Mouse (Mus musculus) layer of hippocampus, adult 8-10 months (tissue): Measurements from ENCODE around the gene Gpx1. TPM values are rescaled to one million over a fixed set of nuclear protein-coding genes. Genes with fewer than 3 reads are reported as not detected.
"Not testable (repeated sequence)": the region's sequence is repeated elsewhere in the genome, so short reads cannot be mapped to it uniquely, and the experiment has no call there.

Experiments
- DNase-seq, 2 experiments: peaks; one replicate each; pipeline ENCODE4 v3.0.0; 2022; ENCODE audit warnings: low spot score in 2 of 2
- total RNA-seq, 4 experiments: library from RNA; stranded (reverse); gene quantifications; 2 replicates each; pipeline ENCODE4 v1.2.4; 2022

The Gpx1 gene
- 100 to 1,000 TPM in 1 of 4 experiments, 10 to 100 TPM in 3; 57.7 to 113 (median 78.2) TPM for total RNA-seq

- DNase-seq, result peak; percentile 78 to 81
Observed at GRCm38 (mm10) chr9:108338886-108339781, at the start of gene Gpx1. Gpx1 (plus strand) TSS chr9:108338903.

GRCm38 (mm10) chr9:108289347-108289746 lies 49.4 kb upstream of the Gpx1 start:
- DNase-seq, result no peak

- DNase-seq, result peak; percentile 94 to 97
Observed at GRCm38 (mm10) chr9:108290016-108290750, 48.5 kb upstream of the Gpx1 start, which contains the start of gene Nicn1. Nicn1 (plus strand) TSS chr9:108290429.

DNA sequence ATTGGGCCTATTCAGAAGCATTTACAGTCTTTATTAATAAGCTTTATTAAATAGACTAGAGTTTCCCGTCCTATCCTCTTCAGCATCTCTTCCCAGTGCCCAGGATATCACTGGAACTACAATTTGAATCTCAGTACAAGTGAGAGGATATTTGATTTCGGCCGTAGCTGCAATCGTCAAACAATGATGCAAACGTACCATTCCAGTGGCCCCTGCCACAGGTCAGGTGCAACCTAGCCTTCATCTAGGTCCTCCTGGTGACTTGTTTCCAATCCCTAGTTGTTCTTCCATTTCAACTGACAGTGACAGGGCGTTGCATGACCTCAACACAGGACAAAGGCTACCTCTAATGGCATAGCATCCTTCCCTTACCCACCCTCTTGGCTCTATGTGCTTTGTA lies 47.9 kb upstream of the Gpx1 start:
- DNase-seq, result no peak

- DNase-seq, result no peak
Observed at GRCm38 (mm10) chr9:108296453-108297355, 42.0 kb upstream of the Gpx1 start, which contains the start of gene Amt. Amt (plus strand) TSS chr9:108296853.

DNA sequence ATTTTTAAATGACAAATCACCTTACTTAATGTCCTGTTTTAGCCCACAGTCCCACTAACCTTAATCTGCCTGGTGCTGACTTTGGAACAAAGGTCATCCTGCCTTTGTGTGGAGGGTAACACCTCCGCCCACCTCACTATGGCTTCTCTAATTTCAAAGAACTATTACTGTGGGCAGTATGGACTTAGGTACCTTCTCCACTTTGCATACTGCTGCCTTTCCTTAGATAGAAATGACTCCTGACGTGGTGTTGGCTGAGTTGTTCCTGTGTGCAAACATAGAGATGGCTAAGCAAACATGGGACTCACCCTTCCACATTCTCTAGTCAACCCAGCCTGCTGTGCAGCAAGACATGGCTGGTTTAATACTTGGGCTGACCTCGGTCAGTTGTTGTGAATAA lies 36.9 kb upstream of the Gpx1 start:
- no peak for DNase-seq

DNA sequence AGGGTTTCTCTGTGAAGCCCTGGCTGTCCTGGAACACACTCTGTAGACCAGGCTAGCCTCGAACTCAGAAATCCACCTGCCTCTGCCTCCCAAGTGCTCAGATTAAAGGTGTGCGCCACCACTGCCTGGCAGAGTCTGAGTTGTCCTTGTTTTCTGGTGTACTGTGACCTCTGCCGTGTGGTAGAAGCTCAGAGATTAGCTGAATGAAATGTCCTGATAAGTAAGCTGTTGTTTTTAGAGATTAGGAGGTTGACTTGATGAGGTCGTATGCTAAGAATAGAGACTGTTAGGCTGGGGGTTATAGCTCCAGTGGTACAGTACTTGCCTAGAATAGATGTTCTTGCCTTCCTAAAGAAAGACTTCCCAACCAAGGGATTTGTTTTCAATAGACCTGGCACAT lies 34.0 kb upstream of the Gpx1 start:
- DNase-seq, result no peak

DNA sequence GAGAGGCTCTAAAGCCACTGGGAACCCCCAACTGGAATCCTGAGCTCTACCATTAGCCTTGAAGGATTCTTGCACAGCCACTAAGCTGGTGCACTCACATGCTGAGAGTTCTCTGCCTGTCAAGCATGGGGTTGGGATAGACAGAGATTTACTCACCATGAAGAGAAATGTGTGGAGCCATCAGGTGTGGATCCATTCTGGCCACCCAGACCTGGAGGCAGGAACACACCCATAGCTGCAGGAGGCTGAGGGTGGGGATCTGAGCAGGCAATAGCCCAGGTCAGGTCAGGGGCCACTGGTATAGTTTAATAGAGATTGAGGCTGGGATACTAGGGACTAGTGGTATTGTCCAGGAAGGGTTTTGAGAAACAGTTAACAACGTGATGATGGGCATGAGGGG lies 33.5 kb upstream of the Gpx1 start:
- DNase-seq, result no peak

DNA sequence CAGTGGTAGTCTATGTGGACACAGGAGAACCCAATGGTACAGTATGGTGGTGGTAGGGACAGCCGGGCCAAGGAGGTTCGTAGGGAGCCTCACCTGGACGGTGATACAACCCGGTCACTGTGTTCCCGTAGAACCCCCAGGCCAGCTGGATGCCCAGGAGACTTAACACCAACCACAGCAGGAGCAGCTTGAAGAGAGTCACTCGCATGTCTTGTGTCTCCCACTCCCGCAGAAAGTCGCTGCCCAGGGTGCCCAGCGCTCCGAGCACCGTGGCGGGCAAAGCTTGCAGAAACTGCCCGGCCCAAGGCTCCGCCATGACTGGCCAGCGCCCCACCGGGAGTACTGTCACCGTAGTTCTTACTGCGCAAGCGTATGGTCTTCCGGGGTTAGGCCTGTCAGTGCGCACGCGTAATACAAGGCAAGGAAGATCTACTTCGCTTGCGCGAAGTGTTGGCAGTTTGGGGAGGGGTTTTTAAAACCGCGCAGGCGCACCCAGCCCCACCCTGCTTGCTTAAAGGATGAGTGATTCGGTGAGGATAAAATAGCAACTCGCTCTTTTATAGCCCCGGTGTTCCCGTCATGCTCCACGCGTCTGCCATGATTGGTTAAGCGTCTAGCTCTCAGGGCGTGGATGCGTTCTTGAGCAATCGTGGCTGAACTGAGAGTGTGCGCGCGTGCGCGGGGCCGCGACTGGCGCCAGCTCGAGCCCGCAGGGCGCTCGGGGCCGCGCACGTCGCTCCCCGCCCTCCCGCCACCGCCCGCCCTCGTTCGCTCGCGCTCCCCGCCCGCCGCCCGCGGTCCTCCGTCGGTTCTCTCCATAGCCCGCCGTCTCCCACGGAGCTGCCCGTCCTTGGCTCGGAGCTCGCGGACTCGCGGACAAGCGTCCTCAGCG lies 32.8 kb upstream of the Gpx1 start, which contains the start of the genes Rhoa and Tcta:
TSS of gene Rhoa (plus strand) at position 501 of the 892 bp plus-strand sequence.
TSS of gene Tcta (minus strand) at position 532 of the 892 bp plus-strand sequence.
- peak; percentile 99 to 100 for DNase-seq

- no peak for DNase-seq
Observed at GRCm38 (mm10) chr9:108306571-108306980, 32.1 kb upstream of the Gpx1 start.

- DNase-seq, result no peak
Observed at GRCm38 (mm10) chr9:108307021-108307807, 31.5 kb upstream of the Gpx1 start.

- DNase-seq, result no peak
Observed at GRCm38 (mm10) chr9:108308141-108308540, 30.6 kb upstream of the Gpx1 start.

- no peak for DNase-seq
Observed at GRCm38 (mm10) chr9:108317572-108317971, 21.1 kb upstream of the Gpx1 start.

DNA sequence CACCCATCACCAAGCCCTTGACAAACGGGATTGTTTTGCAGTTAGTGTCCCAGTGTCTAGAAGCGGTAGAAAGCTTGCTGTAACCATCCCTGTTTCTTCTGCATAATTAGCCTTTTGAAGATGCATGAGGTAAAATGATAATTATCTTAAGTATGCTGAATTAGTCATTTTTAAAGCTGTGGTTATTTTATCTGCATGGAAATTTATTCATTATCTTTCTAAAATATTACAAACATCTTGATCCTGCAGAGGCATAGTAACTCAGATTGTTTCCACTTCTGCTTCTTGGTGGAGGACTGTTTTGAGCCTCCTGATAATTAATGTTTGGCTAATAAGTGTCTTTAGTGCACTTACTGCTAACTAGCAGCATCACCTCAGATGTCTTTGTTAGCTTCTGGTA lies 20.2 kb upstream of the Gpx1 start:
- no peak for DNase-seq

- not testable (repeated sequence) for DNase-seq
Observed at GRCm38 (mm10) chr9:108322054-108322453, 16.6 kb upstream of the Gpx1 start.

DNA sequence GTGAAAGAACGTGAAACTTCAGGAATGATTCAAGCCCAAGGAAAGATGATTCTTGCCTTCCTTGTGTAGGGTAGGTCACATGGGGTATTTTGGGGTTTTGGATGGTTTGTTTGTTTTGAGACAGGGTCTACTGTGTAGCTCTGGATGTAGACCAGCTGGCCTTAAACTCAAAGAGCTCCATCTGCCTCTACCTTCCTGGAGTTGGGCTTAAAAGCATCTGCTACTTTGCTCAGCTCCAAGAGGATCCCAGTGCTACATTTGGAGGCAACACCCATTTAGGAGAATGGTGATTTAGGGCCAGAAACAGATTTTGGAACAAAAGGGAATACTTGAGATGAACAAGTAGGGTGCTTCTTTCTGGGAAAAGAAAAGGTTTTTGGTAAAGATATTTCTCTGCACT lies 13.9 kb upstream of the Gpx1 start:
- DNase-seq, result peak in 1 of 2 experiments; percentile 17

GRCm38 (mm10) chr9:108325811-108326210 lies 12.9 kb upstream of the Gpx1 start:
- DNase-seq, result no peak

DNA sequence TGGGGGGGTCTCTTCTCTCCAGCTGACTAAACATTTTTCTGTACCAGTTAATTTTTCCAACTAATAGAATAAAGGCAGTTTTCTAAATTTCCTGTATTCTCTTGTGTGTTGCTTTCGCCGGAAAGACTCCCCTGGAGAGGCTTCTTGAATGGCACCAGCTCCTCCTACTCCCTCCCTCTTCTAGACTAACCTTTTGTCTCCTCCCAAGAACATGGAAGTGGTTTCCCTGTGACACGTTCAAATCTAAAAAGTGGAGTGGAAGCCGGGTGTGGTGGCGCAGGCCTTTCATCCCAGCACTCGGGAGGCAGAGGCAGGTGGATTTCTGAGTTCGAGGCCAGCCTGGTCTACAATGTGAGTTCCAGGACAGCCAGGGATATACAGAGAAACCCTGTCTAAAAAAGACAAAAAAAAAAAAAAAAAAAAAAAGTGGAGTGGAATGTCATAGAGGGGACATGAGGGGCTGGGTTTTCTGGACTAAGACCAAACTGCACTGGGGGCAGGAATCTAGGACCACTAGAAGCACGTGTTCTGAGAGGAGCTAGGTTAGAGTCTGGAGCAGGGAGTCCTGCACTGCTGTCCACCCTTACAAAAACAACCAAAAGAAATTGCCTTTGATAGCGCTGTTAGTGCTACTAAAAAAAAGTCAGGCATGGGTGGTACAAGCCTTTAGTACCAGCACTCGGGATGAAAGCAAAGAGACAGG lies 704 bp upstream of the Gpx1 start:
- no peak for DNase-seq

DNA sequence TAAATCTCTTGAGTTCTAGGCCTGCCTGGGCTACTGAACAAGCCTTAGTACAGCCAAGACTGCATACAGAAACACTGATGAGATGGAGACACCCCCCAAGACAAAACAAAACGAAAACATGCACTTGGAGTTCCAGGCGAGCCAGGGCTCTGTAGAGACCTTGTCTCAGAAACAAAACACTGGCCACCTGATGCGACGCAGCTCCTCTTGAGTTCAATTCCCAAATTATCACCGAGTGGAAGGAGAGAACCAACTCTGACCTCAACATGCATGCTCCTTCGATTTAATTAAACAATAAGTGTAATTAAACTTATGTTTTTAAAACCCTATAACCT lies 185 bp upstream of the Gpx1 start:
- no peak for DNase-seq
